Mouse (Mus musculus) stomach, postnatal 0 days (tissue): Measurements from ENCODE around the gene C5ar1. TPM values are rescaled to one million over a fixed set of nuclear protein-coding genes. Genes with fewer than 3 reads are reported as not detected.

Experiments used
- ATAC-seq: fragments of 200-750 bp; cut with Nextera tagmentation; 2 replicates; pipeline ENCODE4 v1.8.0; 2017; ENCODE audit not compliant: low FRiP score, low TSS enrichment
- DNase-seq: peaks from one replicate; pipeline ENCODE4 v3.0.0-alpha.2; 2016; ENCODE audit warnings: low spot score
- H3K27ac ChIP-seq: fragments of 300-500 bp; sonication (generic); replicated peaks from 2 replicates; pipeline ENCODE4 v1.5.1; 2014; ENCODE audit warnings: mild to moderate bottlenecking, control low read depth
- H3K27me3 ChIP-seq: fragments of 300-500 bp; sonication (generic); 2 replicates; pipeline ENCODE4 v1.6.1; 2014; ENCODE audit warnings: low read length; ENCODE audit not compliant: control insufficient read depth, insufficient read depth
- H3K36me3 ChIP-seq: fragments of 300-500 bp; sonication (generic); 2 replicates; pipeline ENCODE4 v1.6.1; 2014; ENCODE audit warnings: low read length, mixed read lengths; ENCODE audit not compliant: control insufficient read depth, insufficient read depth
- H3K4me1 ChIP-seq: fragments of 300-500 bp; sonication (generic); replicated peaks from 2 replicates; pipeline ENCODE4 v1.6.1; 2014; ENCODE audit warnings: antibody characterized with exemption; ENCODE audit not compliant: control insufficient read depth, insufficient read depth
- H3K4me2 ChIP-seq: fragments of 300-500 bp; sonication (generic); replicated peaks from 2 replicates; pipeline ENCODE4 v1.6.1; 2014; ENCODE audit warnings: low read depth, mild to moderate bottlenecking, control low read depth, moderate library complexity
- H3K4me3 ChIP-seq: fragments of 300-500 bp; sonication (generic); 2 replicates; pipeline ENCODE4 v1.5.1; 2014; ENCODE audit warnings: low read depth, low read length, control low read depth
- H3K9ac ChIP-seq: fragments of 300-500 bp; sonication (generic); 2 replicates; pipeline ENCODE4 v1.6.1; 2014; ENCODE audit warnings: mild to moderate bottlenecking, low read length, control low read depth, mixed read lengths
- H3K9me3 ChIP-seq: fragments of 300-500 bp; sonication (generic); 2 replicates; pipeline ENCODE4 v1.6.1; 2016; ENCODE audit warnings: low read length; ENCODE audit not compliant: control insufficient read depth
- CTCF ChIP-seq: IDR thresholded peaks from 2 replicates; pipeline ENCODE4 v1.5.1; 2016; ENCODE audit warnings: antibody characterized with exemption, low read depth, mild to moderate bottlenecking, moderate library complexity
- EP300 ChIP-seq: optimal IDR thresholded peaks from 2 replicates; pipeline ENCODE3; 2016; ENCODE audit warnings: antibody characterized with exemption
- WGBS: fragments of 180-500 bp; shearing (Covaris S2); extraction: QIAGEN DNeasy Blood & Tissue Kit; methylation state at CpG from one replicate; pipeline ENCODE4 v1.1.7; 2014; 5-methylcytosine and 5-hydroxymethylcytosine counted together
- polyA plus RNA-seq: library from polyadenylated mRNA; unstranded; fragments of >200 nt; fragmentation: Nextera tagmentation; extraction: Ambion mirVana; gene quantifications from 2 replicates; pipeline ENCODE4 v1.2.1, GENCODE M21; 2015

Gene C5ar1
- polyA plus RNA-seq, 1 experiment from 2014 or later: 2.0 TPM

- 55% methylated on average over 2 of the region's 4 CpGs for WGBS
- TF ChIP-seq CTCF (no peak), EP300 (no peak)
These were observed 13.4 kb downstream of the C5ar1 start for GRCm38 (mm10) chr7:16245958-16246357.

DNA sequence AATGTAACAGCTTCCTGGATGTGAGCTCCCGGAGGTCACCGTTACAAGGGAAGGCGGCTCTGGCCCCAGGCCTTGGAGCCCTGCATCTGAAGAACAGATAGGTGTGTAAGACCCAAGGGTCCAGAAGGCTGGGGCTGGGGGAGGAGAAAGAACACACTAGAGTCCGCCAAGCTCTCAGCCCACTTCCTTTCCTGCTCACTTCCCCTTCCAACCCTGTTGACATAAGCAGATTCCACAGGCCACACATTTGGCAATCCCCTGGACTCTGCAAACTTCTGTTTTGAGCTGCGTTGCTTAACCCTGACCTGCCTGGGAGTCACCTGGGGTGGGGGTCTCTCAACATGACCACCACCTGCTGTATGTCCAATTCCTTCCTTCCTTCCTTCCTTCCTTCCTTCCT is 15.3 kb downstream of the C5ar1 start, which contains the start of gene C5ar2:
C5ar2 (minus strand) TSS at position 88 of the 400 bp plus-strand sequence.
- H3K9me3 ChIP-seq: no peaks in the 10 kb centered on the region
- no peak within 1 kb of the TSS for H3K9ac ChIP-seq
- no peak for TF ChIP-seq CTCF
- no peak for TF ChIP-seq EP300
- H3K4me3 ChIP-seq: no peak within 1 kb of the TSS
- no peaks in the 10 kb centered on the region for H3K36me3 ChIP-seq
- DNase-seq (no peak), ATAC-seq (0 out of 2 replicates have a peak, but pooled peaks have one; percentile 46)
- H3K27ac ChIP-seq: peak within 1 kb of the TSS; percentile 18; the same call in 1 of the 2 replicates
- H3K4me2 ChIP-seq: no peak within 1 kb of the TSS
- H3K4me1 ChIP-seq: no peaks in the 10 kb centered on the region
- 38% methylated on average over 5 of the region's 5 CpGs for WGBS
- no peaks in the 10 kb centered on the region for H3K27me3 ChIP-seq

More at GRCm38 (mm10) chr7:16245958-16246357, 13.4 kb downstream of the C5ar1 start:
- H3K4me3 ChIP-seq: no peak overlapping the region
- no peaks in the 10 kb centered on the region for H3K9me3 ChIP-seq
- no peaks in the 10 kb centered on the region for H3K36me3 ChIP-seq
- H3K27ac ChIP-seq: no peak overlapping the region
- no peak overlapping the region for H3K9ac ChIP-seq
- ATAC-seq (no peak), DNase-seq (no peak)
- H3K27me3 ChIP-seq: no peaks in the 10 kb centered on the region
- no peak overlapping the region for H3K4me2 ChIP-seq
- no peaks in the 10 kb centered on the region for H3K4me1 ChIP-seq

DNA sequence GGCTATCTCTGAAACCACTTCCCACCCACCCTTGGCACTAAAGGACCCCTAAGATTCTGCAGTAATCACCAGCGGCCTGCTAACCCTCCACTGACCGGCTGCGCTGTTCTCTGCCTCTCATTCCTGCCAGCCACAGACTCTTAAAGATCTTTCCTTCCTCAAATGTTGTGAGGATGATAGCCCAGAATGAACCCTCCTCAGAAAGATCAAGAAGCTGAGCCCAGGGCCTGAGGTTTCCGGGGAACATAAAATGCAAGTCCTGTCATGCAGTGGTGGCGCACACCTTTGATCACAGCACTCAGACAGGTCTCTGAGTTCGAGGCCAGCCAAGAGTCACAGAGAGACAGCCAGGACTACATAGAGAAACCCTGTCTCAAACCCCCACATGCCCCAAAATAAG is 17.1 kb downstream of the C5ar1 start:
- Histone ChIP-seq H3K9ac (no peak overlapping the region), H3K4me3 (no peak overlapping the region), H3K4me2 (no peak overlapping the region), H3K27me3 (no peaks in the 10 kb centered on the region), H3K36me3 (no peaks in the 10 kb centered on the region), H3K9me3 (no peaks in the 10 kb centered on the region), H3K27ac (no peak overlapping the region), H3K4me1 (no peaks in the 10 kb centered on the region)
- TF ChIP-seq CTCF (no peak), EP300 (no peak)
- WGBS: 81% methylated on average over 6 of the region's 6 CpGs
- ATAC-seq (no peak), DNase-seq (no peak)

GRCm38 (mm10) chr7:16241787-16242186 is 17.6 kb downstream of the C5ar1 start:
- TF ChIP-seq CTCF (peak; percentile 36), EP300 (no peak)
- no peaks in the 10 kb centered on the region for H3K9me3 ChIP-seq
- no peak for DNase-seq
- H3K4me1 ChIP-seq: no peaks in the 10 kb centered on the region
- H3K36me3 ChIP-seq: no peaks in the 10 kb centered on the region
- no peak overlapping the region for H3K4me3 ChIP-seq
- H3K4me2 ChIP-seq: no peak overlapping the region
- no peak overlapping the region for H3K27ac ChIP-seq
- no peak for ATAC-seq
- H3K27me3 ChIP-seq: no peaks in the 10 kb centered on the region
- 52% methylated on average over 11 of the region's 11 CpGs for WGBS
- no peak overlapping the region for H3K9ac ChIP-seq

GRCm38 (mm10) chr7:16240978-16241303 is 18.4 kb downstream of the C5ar1 start:
- no peak overlapping the region for H3K4me2 ChIP-seq
- no peaks in the 10 kb centered on the region for H3K4me1 ChIP-seq
- no peak overlapping the region for H3K27ac ChIP-seq
- no peaks in the 10 kb centered on the region for H3K36me3 ChIP-seq
- no peaks in the 10 kb centered on the region for H3K9me3 ChIP-seq
- H3K9ac ChIP-seq: no peak overlapping the region
- ATAC-seq (no peak), DNase-seq (no peak)
- WGBS: 93% methylated on average over 1 of the region's 1 CpGs
- H3K4me3 ChIP-seq: no peak overlapping the region
- no peaks in the 10 kb centered on the region for H3K27me3 ChIP-seq
- TF ChIP-seq EP300 (no peak), CTCF (peak; percentile 8; the same call in 1 of the 2 replicates)

GRCm38 (mm10) chr7:16240281-16240977 is 18.9 kb downstream of the C5ar1 start:
- Histone ChIP-seq H3K9ac (no peak overlapping the region), H3K36me3 (no peaks in the 10 kb centered on the region), H3K4me3 (no peak overlapping the region), H3K27me3 (no peaks in the 10 kb centered on the region), H3K4me2 (no peak overlapping the region), H3K9me3 (no peaks in the 10 kb centered on the region), H3K4me1 (no peaks in the 10 kb centered on the region), H3K27ac (no peak overlapping the region)
- no peak for TF ChIP-seq EP300
- no peak for TF ChIP-seq CTCF
- DNase-seq (no peak), ATAC-seq (no peak)
- WGBS: 64% methylated on average over 7 of the region's 7 CpGs
